Mouse (Mus musculus): Measurements from ENCODE around the gene Styk1.
A peak's percentile ranks its signal among the peaks of the same experiment; 100 is the strongest.
"Not testable (repeated sequence)": the region's sequence is repeated elsewhere in the genome, so short reads cannot be mapped to it uniquely, and the experiment has no call there.

The Styk1 gene

GRCm38 (mm10) chr6:131292991-131293788 lies 60.2 kb downstream of the Styk1 start, which contains the start of gene Magohb:
Gene Magohb, minus strand, starts transcription at chr6:131293244.
- H3K27me3 ChIP-seq (ENCODE audit: insufficient read depth, low read length) = no peaks in the 10 kb centered on the region
- peaks cover 8% of the 10 kb centered on the region for H3K4me1 ChIP-seq (replicated peaks; ENCODE audit: low read depth, low read length)
- H3K4me3 ChIP-seq (replicated peaks; ENCODE audit: low read length) = peak within 1 kb of the TSS; percentile 80
- TF ChIP-seq NANOG (IDR thresholded peaks at IDR 0.05; ENCODE audit: borderline replicate concordance, low read length) = no peak
- no peak for TF ChIP-seq POU5F1 (IDR thresholded peaks at IDR 0.05; ENCODE audit: borderline replicate concordance, low read length)
- no peak for TF ChIP-seq CTCF (conservative IDR thresholded peaks at IDR 0.05; ENCODE audit: low read length)
- H3K9me3 ChIP-seq (ENCODE audit: low read length) = no peaks in the 10 kb centered on the region
- H3K36me3 ChIP-seq (ENCODE audit: insufficient read depth, low read length) = 0 out of 2 replicates have a peak, but pooled peaks cover 1% of the 10 kb centered on the region

GRCm38 (mm10) chr6:131292276-131292990 lies 61.0 kb downstream of the Styk1 start:
- Histone ChIP-seq H3K9me3 (ENCODE audit: low read length) (no peaks in the 10 kb centered on the region), H3K4me1 (replicated peaks; ENCODE audit: low read depth, low read length) (peaks cover 8% of the 10 kb centered on the region), H3K27me3 (ENCODE audit: insufficient read depth, low read length) (no peaks in the 10 kb centered on the region), H3K36me3 (ENCODE audit: insufficient read depth, low read length) (0 out of 2 replicates have a peak, but pooled peaks cover 7% of the 10 kb centered on the region), H3K4me3 (replicated peaks; ENCODE audit: low read length) (peak overlapping the region; percentile 80)
- TF ChIP-seq CTCF (conservative IDR thresholded peaks at IDR 0.05; ENCODE audit: low read length) = no peak
- TF ChIP-seq NANOG (IDR thresholded peaks at IDR 0.05; ENCODE audit: borderline replicate concordance, low read length) = no peak
- TF ChIP-seq POU5F1 (IDR thresholded peaks at IDR 0.05; ENCODE audit: borderline replicate concordance, low read length) = no peak

- no peak overlapping the region for H3K4me3 ChIP-seq (replicated peaks; ENCODE audit: low read length)
- 0 out of 2 replicates have a peak, but pooled peaks cover 11% of the 10 kb centered on the region for H3K36me3 ChIP-seq (ENCODE audit: insufficient read depth, low read length)
- H3K4me1 ChIP-seq (replicated peaks; ENCODE audit: low read depth, low read length) = peaks cover 8% of the 10 kb centered on the region
- TF ChIP-seq POU5F1 (IDR thresholded peaks at IDR 0.05; ENCODE audit: borderline replicate concordance, low read length) (no peak), CTCF (conservative IDR thresholded peaks at IDR 0.05; ENCODE audit: low read length) (0 out of 2 replicates have a peak, but pooled peaks have one; percentile 29)
- no peaks in the 10 kb centered on the region for H3K27me3 ChIP-seq (ENCODE audit: insufficient read depth, low read length)
- no peaks in the 10 kb centered on the region for H3K9me3 ChIP-seq (ENCODE audit: low read length)
Measured at GRCm38 (mm10) chr6:131290430-131290829, 63.0 kb downstream of the Styk1 start.

- H3K27me3 ChIP-seq (ENCODE audit: insufficient read depth, low read length); H3K9me3 ChIP-seq (ENCODE audit: low read length); H3K36me3 ChIP-seq (ENCODE audit: insufficient read depth, low read length); H3K4me3 ChIP-seq (replicated peaks; ENCODE audit: low read length); H3K4me1 ChIP-seq (replicated peaks; ENCODE audit: low read depth, low read length): not testable (repeated sequence)
Measured at GRCm38 (mm10) chr6:131278160-131278559, 75.2 kb downstream of the Styk1 start.

- no peaks in the 10 kb centered on the region for H3K4me1 ChIP-seq (replicated peaks; ENCODE audit: low read depth, low read length)
- no peak for TF ChIP-seq CTCF (conservative IDR thresholded peaks at IDR 0.05; ENCODE audit: low read length)
- no peak for TF ChIP-seq POU5F1 (IDR thresholded peaks at IDR 0.05; ENCODE audit: borderline replicate concordance, low read length)
- TF ChIP-seq NANOG (IDR thresholded peaks at IDR 0.05; ENCODE audit: borderline replicate concordance, low read length) = no peak
- no peaks in the 10 kb centered on the region for H3K36me3 ChIP-seq (ENCODE audit: insufficient read depth, low read length)
- H3K4me3 ChIP-seq (replicated peaks; ENCODE audit: low read length) = no peak overlapping the region
- no peaks in the 10 kb centered on the region for H3K9me3 ChIP-seq (ENCODE audit: low read length)
- H3K27me3 ChIP-seq (ENCODE audit: insufficient read depth, low read length) = no peaks in the 10 kb centered on the region
Measured at GRCm38 (mm10) chr6:131276659-131277058, 76.7 kb downstream of the Styk1 start.

- Histone ChIP-seq H3K4me1 (replicated peaks; ENCODE audit: low read depth, low read length) (no peaks in the 10 kb centered on the region), H3K9me3 (ENCODE audit: low read length) (no peaks in the 10 kb centered on the region), H3K4me3 (replicated peaks; ENCODE audit: low read length) (no peak overlapping the region), H3K36me3 (ENCODE audit: insufficient read depth, low read length) (no peaks in the 10 kb centered on the region), H3K27me3 (ENCODE audit: insufficient read depth, low read length) (no peaks in the 10 kb centered on the region)
- TF ChIP-seq NANOG (IDR thresholded peaks at IDR 0.05; ENCODE audit: borderline replicate concordance, low read length) = no peak
- no peak for TF ChIP-seq CTCF (conservative IDR thresholded peaks at IDR 0.05; ENCODE audit: low read length)
- TF ChIP-seq POU5F1 (IDR thresholded peaks at IDR 0.05; ENCODE audit: borderline replicate concordance, low read length) = no peak
Measured at GRCm38 (mm10) chr6:131272311-131272710, 81.1 kb downstream of the Styk1 start.

- Histone ChIP-seq H3K4me1 (replicated peaks; ENCODE audit: low read depth, low read length) (no peaks in the 10 kb centered on the region), H3K36me3 (ENCODE audit: insufficient read depth, low read length) (no peaks in the 10 kb centered on the region), H3K27me3 (ENCODE audit: insufficient read depth, low read length) (no peaks in the 10 kb centered on the region), H3K9me3 (ENCODE audit: low read length) (no peaks in the 10 kb centered on the region), H3K4me3 (replicated peaks; ENCODE audit: low read length) (no peak overlapping the region)
- TF ChIP-seq CTCF (conservative IDR thresholded peaks at IDR 0.05; ENCODE audit: low read length) (no peak), NANOG (IDR thresholded peaks at IDR 0.05; ENCODE audit: borderline replicate concordance, low read length) (no peak), POU5F1 (IDR thresholded peaks at IDR 0.05; ENCODE audit: borderline replicate concordance, low read length) (no peak)
Measured at GRCm38 (mm10) chr6:131270312-131270711, 83.1 kb downstream of the Styk1 start.

- Histone ChIP-seq H3K36me3 (ENCODE audit: insufficient read depth, low read length) (no peaks in the 10 kb centered on the region), H3K9me3 (ENCODE audit: low read length) (no peaks in the 10 kb centered on the region), H3K4me1 (replicated peaks; ENCODE audit: low read depth, low read length) (no peaks in the 10 kb centered on the region), H3K27me3 (ENCODE audit: insufficient read depth, low read length) (no peaks in the 10 kb centered on the region), H3K4me3 (replicated peaks; ENCODE audit: low read length) (no peak overlapping the region)
- TF ChIP-seq POU5F1 (IDR thresholded peaks at IDR 0.05; ENCODE audit: borderline replicate concordance, low read length) = no peak
- no peak for TF ChIP-seq NANOG (IDR thresholded peaks at IDR 0.05; ENCODE audit: borderline replicate concordance, low read length)
- TF ChIP-seq CTCF (conservative IDR thresholded peaks at IDR 0.05; ENCODE audit: low read length) = no peak
Measured at GRCm38 (mm10) chr6:131269599-131269998, 83.8 kb downstream of the Styk1 start.
